Mouse (Mus musculus): ENCODE data around the gene Yaf2. TPM values are rescaled to one million over a fixed set of nuclear protein-coding genes. Genes with fewer than 3 reads are reported as not detected.
"Not testable (repeated sequence)": the region's sequence is repeated elsewhere in the genome, so short reads cannot be mapped to it uniquely, and the experiment has no call there.

The Yaf2 gene
- polyA plus RNA-seq, 1 experiment from 2014 or later, result 106 TPM

GRCm38 (mm10) chr15:93252396-93252795 is 84.3 kb downstream of the Yaf2 start:
- Histone ChIP-seq H3K9me3 (replicated peaks) (no peaks in the 10 kb centered on the region), H3K27me3 (replicated peaks) (no peaks in the 10 kb centered on the region), H3K36me3 (peaks cover 47% of the 10 kb centered on the region), H3K4me3 (no peak overlapping the region), H3K4me1 (replicated peaks) (peaks cover 11% of the 10 kb centered on the region), H3K9ac (no peak overlapping the region), H3K27ac (ENCODE audit: poor library complexity, severe bottlenecking) (no peak overlapping the region), H3K4me2 (no peak overlapping the region)
- no peak for ATAC-seq (ENCODE audit: insufficient number of reproducible peaks, low FRiP score)
- 66% methylated on average over 6 of the region's 6 CpGs for WGBS

- H3K4me1 ChIP-seq (replicated peaks), result peaks cover 11% of the 10 kb centered on the region
- H3K27ac ChIP-seq (ENCODE audit: poor library complexity, severe bottlenecking), result no peak overlapping the region
- no peaks in the 10 kb centered on the region for H3K27me3 ChIP-seq (replicated peaks)
- H3K4me3 ChIP-seq, result no peak overlapping the region
- 70% methylated on average over 13 of the region's 13 CpGs for WGBS
- no peaks in the 10 kb centered on the region for H3K9me3 ChIP-seq (replicated peaks)
- H3K36me3 ChIP-seq, result peaks cover 46% of the 10 kb centered on the region
- no peak overlapping the region for H3K4me2 ChIP-seq
- H3K9ac ChIP-seq, result no peak overlapping the region
- no peak; the same call in 1 of the 2 replicates for ATAC-seq (ENCODE audit: insufficient number of reproducible peaks, low FRiP score)
Measured at GRCm38 (mm10) chr15:93251553-93252250, 85.0 kb downstream of the Yaf2 start.

- H3K36me3 ChIP-seq, result peaks cover 68% of the 10 kb centered on the region
Measured at GRCm38 (mm10) chr15:93243202-93243601, 93.5 kb downstream of the Yaf2 start.

GRCm38 (mm10) chr15:93236456-93236855 is 100.3 kb downstream of the Yaf2 start:
- Histone ChIP-seq H3K36me3 (peaks cover 32% of the 10 kb centered on the region), H3K9me3 (replicated peaks) (peaks cover 11% of the 10 kb centered on the region; the same call in 1 of the 2 replicates)
- not testable (repeated sequence) for H3K4me2 ChIP-seq; H3K27ac ChIP-seq (ENCODE audit: poor library complexity, severe bottlenecking); H3K4me1 ChIP-seq (replicated peaks); H3K4me3 ChIP-seq; ATAC-seq (ENCODE audit: insufficient number of reproducible peaks, low FRiP score); H3K27me3 ChIP-seq (replicated peaks); H3K9ac ChIP-seq
- WGBS, result 84% methylated on average over 10 of the region's 10 CpGs

More at GRCm38 (mm10) chr15:93243202-93243601, 93.5 kb downstream of the Yaf2 start:
- WGBS, result 65% methylated on average over 10 of the region's 10 CpGs
- no peak for ATAC-seq (ENCODE audit: insufficient number of reproducible peaks, low FRiP score)
- H3K27ac ChIP-seq (ENCODE audit: poor library complexity, severe bottlenecking), result no peak overlapping the region
- H3K4me2 ChIP-seq, result no peak overlapping the region
- H3K9me3 ChIP-seq (replicated peaks), result no peaks in the 10 kb centered on the region; the same call in 1 of the 2 replicates
- no peak overlapping the region for H3K4me3 ChIP-seq
- no peak overlapping the region for H3K9ac ChIP-seq
- 0 out of 2 replicates have a peak, but pooled peaks cover 5% of the 10 kb centered on the region for H3K4me1 ChIP-seq (replicated peaks)
- no peaks in the 10 kb centered on the region for H3K27me3 ChIP-seq (replicated peaks)

Other genes with a start within 250 kb of the Yaf2 start
- gene Gxylt1, start 61.8 kb downstream of the Yaf2 start, polyA plus RNA-seq (2016; fragmentation: Nextera tagmentation; extraction: Ambion mirVana), result 17.2 and 17.7 TPM in 2 replicates
- gene Zcrb1, start 61.4 kb upstream of the Yaf2 start, polyA plus RNA-seq (2016; fragmentation: Nextera tagmentation; extraction: Ambion mirVana), result 124 and 135 TPM in 2 replicates
- gene Pphln1, start 61.4 kb upstream of the Yaf2 start, polyA plus RNA-seq (2016; fragmentation: Nextera tagmentation; extraction: Ambion mirVana), result 52.1 TPM in 2 replicates